Mouse (Mus musculus): ENCODE results near the gene Mapk3. TPM values are rescaled to one million over a fixed set of nuclear protein-coding genes. Genes with fewer than 3 reads are reported as not detected.

Mapk3 gene
- polyA plus RNA-seq, 1 experiment from 2014 or later, result 94.8 TPM

GRCm38 (mm10) chr7:126801057-126801422 lies 41.6 kb downstream of the Mapk3 start:
- no peak overlapping the region; the same call in 1 of the 2 replicates for H3K27ac ChIP-seq (ENCODE audit: low read length)
- no peak overlapping the region for H3K4me3 ChIP-seq (replicated peaks; ENCODE audit: low read length)
- ATAC-seq (ENCODE audit: insufficient read depth, low FRiP score), result no peak
- no peaks in the 10 kb centered on the region for H3K27me3 ChIP-seq (ENCODE audit: control insufficient read depth, insufficient read depth, low read length)
- no peak overlapping the region for H3K4me2 ChIP-seq (ENCODE audit: low read depth, low read length)
- H3K9ac ChIP-seq (ENCODE audit: low read length), result no peak overlapping the region
- H3K4me1 ChIP-seq (ENCODE audit: control insufficient read depth, insufficient read depth, low read length), result peaks cover 27% of the 10 kb centered on the region
- H3K9me3 ChIP-seq (replicated peaks; ENCODE audit: control insufficient read depth, low read length), result no peaks in the 10 kb centered on the region
- 92% methylated on average over 16 of the region's 16 CpGs for WGBS
- peaks cover 7% of the 10 kb centered on the region for H3K36me3 ChIP-seq (ENCODE audit: control insufficient read depth, insufficient read depth, low read length)

- H3K4me2 ChIP-seq (ENCODE audit: low read depth, low read length), result no peak overlapping the region
- WGBS, result 77% methylated on average over 11 of the region's 11 CpGs
- peak overlapping the region; percentile 57; the same call in 1 of the 2 replicates for H3K27ac ChIP-seq (ENCODE audit: low read length)
- H3K36me3 ChIP-seq (ENCODE audit: control insufficient read depth, insufficient read depth, low read length), result peaks cover 1% of the 10 kb centered on the region; the same call in 1 of the 2 replicates
- no peak for ATAC-seq (ENCODE audit: insufficient read depth, low FRiP score)
- no peaks in the 10 kb centered on the region for H3K9me3 ChIP-seq (replicated peaks; ENCODE audit: control insufficient read depth, low read length)
- no peak overlapping the region for H3K4me3 ChIP-seq (replicated peaks; ENCODE audit: low read length)
- H3K9ac ChIP-seq (ENCODE audit: low read length), result no peak overlapping the region
- no peaks in the 10 kb centered on the region for H3K27me3 ChIP-seq (ENCODE audit: control insufficient read depth, insufficient read depth, low read length)
- H3K4me1 ChIP-seq (ENCODE audit: control insufficient read depth, insufficient read depth, low read length), result peaks cover 24% of the 10 kb centered on the region
Observed at GRCm38 (mm10) chr7:126802134-126802889, 42.9 kb downstream of the Mapk3 start.

GRCm38 (mm10) chr7:126803181-126803580 lies 43.8 kb downstream of the Mapk3 start:
- Histone ChIP-seq H3K27me3 (ENCODE audit: control insufficient read depth, insufficient read depth, low read length) (no peaks in the 10 kb centered on the region), H3K4me3 (replicated peaks; ENCODE audit: low read length) (no peak overlapping the region), H3K4me1 (ENCODE audit: control insufficient read depth, insufficient read depth, low read length) (peaks cover 27% of the 10 kb centered on the region), H3K9me3 (replicated peaks; ENCODE audit: control insufficient read depth, low read length) (no peaks in the 10 kb centered on the region), H3K9ac (ENCODE audit: low read length) (no peak overlapping the region), H3K27ac (ENCODE audit: low read length) (peak overlapping the region; percentile 51; the same call in 1 of the 2 replicates), H3K4me2 (ENCODE audit: low read depth, low read length) (no peak overlapping the region), H3K36me3 (ENCODE audit: control insufficient read depth, insufficient read depth, low read length) (no peaks in the 10 kb centered on the region)
- WGBS, result 59% methylated on average over 6 of the region's 6 CpGs
- ATAC-seq (ENCODE audit: insufficient read depth, low FRiP score), result no peak

- peak overlapping the region; percentile 51; the same call in 1 of the 2 replicates for H3K27ac ChIP-seq (ENCODE audit: low read length)
- no peaks in the 10 kb centered on the region for H3K36me3 ChIP-seq (ENCODE audit: control insufficient read depth, insufficient read depth, low read length)
- H3K9ac ChIP-seq (ENCODE audit: low read length), result no peak overlapping the region
- no peak for ATAC-seq (ENCODE audit: insufficient read depth, low FRiP score)
- H3K4me1 ChIP-seq (ENCODE audit: control insufficient read depth, insufficient read depth, low read length), result peaks cover 28% of the 10 kb centered on the region
- H3K9me3 ChIP-seq (replicated peaks; ENCODE audit: control insufficient read depth, low read length), result no peaks in the 10 kb centered on the region
- no peaks in the 10 kb centered on the region for H3K27me3 ChIP-seq (ENCODE audit: control insufficient read depth, insufficient read depth, low read length)
- no peak overlapping the region for H3K4me2 ChIP-seq (ENCODE audit: low read depth, low read length)
- no peak overlapping the region for H3K4me3 ChIP-seq (replicated peaks; ENCODE audit: low read length)
Observed at GRCm38 (mm10) chr7:126803751-126804150, 44.4 kb downstream of the Mapk3 start.

GRCm38 (mm10) chr7:126806956-126807355 lies 47.6 kb downstream of the Mapk3 start:
- H3K27ac ChIP-seq (ENCODE audit: low read length), result peak overlapping the region; percentile 41; the same call in 1 of the 2 replicates
- H3K4me1 ChIP-seq (ENCODE audit: control insufficient read depth, insufficient read depth, low read length), result peaks cover 15% of the 10 kb centered on the region
- H3K27me3 ChIP-seq (ENCODE audit: control insufficient read depth, insufficient read depth, low read length), result no peaks in the 10 kb centered on the region
- WGBS, result 61% methylated on average over 6 of the region's 6 CpGs
- H3K9me3 ChIP-seq (replicated peaks; ENCODE audit: control insufficient read depth, low read length), result no peaks in the 10 kb centered on the region
- no peaks in the 10 kb centered on the region for H3K36me3 ChIP-seq (ENCODE audit: control insufficient read depth, insufficient read depth, low read length)
- H3K9ac ChIP-seq (ENCODE audit: low read length), result no peak overlapping the region
- ATAC-seq (ENCODE audit: insufficient read depth, low FRiP score), result peak; percentile 25; the same call in 1 of the 2 replicates
- H3K4me3 ChIP-seq (replicated peaks; ENCODE audit: low read length), result no peak overlapping the region
- no peak overlapping the region for H3K4me2 ChIP-seq (ENCODE audit: low read depth, low read length)

DNA sequence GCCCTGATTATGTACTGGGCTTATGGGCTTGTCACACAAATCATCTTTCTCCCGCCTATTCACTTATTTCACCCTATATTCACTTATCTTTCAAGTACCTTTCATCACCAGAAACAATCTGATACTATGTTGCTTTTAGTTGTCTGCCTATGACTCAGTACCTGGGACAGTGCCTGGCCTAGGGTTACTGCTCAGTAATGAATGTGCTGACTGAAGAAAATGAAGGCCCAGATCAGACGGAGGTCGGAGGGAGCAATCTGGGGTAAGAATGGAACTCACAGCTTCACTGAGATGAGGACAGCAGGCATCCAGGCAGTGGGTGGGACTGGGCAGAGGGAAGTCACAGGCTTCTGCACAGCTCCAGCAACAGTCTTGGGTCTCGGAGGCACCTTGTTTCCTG lies 48.0 kb downstream of the Mapk3 start:
- WGBS, result 59% methylated on average over 4 of the region's 4 CpGs
- H3K4me3 ChIP-seq (replicated peaks; ENCODE audit: low read length), result 0 out of 2 replicates have a peak overlapping the region, but pooled peaks have one; percentile 1

DNA sequence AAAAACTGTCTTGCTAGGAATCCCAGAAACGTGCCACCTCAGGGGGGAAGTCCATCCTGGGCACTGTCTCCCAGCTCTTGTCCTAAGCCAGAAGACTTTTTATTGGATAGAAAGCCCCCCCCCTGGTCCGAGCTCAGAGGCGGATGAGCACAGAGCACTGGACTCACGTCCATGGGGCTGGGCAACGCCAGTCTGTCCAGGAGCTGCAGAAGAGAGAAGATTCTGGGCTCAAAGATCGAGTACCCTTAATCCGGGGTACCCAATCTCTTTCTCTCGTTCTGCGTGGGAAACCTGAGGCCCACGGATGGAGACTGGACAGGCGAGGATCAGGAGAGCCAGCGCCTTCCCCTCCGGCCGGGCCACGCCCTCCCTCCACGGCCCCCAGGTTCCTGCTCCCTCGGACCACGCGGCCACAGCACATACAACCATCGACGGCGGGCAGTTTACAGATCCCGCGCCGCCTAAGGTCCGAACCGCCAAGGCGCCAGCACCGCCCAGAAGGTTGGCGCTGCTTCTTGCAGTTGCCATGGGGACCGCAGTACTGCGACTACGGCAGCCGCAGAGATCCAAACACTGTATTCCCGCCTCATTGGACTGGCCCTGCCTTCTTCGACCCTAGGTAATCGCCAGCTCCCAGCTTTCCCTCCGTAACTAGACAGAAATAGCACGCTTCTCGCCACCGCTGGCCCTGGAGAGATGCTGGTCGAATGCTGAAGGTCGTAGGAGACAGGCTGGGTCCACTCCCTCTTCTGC lies 49.5 kb downstream of the Mapk3 start:
- H3K27ac ChIP-seq (ENCODE audit: low read length), result peak overlapping the region; percentile 83
- H3K4me3 ChIP-seq (replicated peaks; ENCODE audit: low read length), result peak overlapping the region; percentile 55
- H3K36me3 ChIP-seq (ENCODE audit: control insufficient read depth, insufficient read depth, low read length), result no peaks in the 10 kb centered on the region
- no peaks in the 10 kb centered on the region for H3K9me3 ChIP-seq (replicated peaks; ENCODE audit: control insufficient read depth, low read length)
- H3K27me3 ChIP-seq (ENCODE audit: control insufficient read depth, insufficient read depth, low read length), result no peaks in the 10 kb centered on the region
- peak; percentile 93 for ATAC-seq (ENCODE audit: insufficient read depth, low FRiP score)
- peak overlapping the region; percentile 82 for H3K9ac ChIP-seq (ENCODE audit: low read length)
- peaks cover 12% of the 10 kb centered on the region for H3K4me1 ChIP-seq (ENCODE audit: control insufficient read depth, insufficient read depth, low read length)
- H3K4me2 ChIP-seq (ENCODE audit: low read depth, low read length), result peak overlapping the region; percentile 69
- WGBS, result under 1% methylated on average over 43 of the region's 43 CpGs

More for the DNA sequence above, 48.0 kb downstream of the Mapk3 start:
- no peak for ATAC-seq (ENCODE audit: insufficient read depth, low FRiP score)
- Histone ChIP-seq H3K27ac (ENCODE audit: low read length) (peak overlapping the region; percentile 41; the same call in 1 of the 2 replicates), H3K36me3 (ENCODE audit: control insufficient read depth, insufficient read depth, low read length) (no peaks in the 10 kb centered on the region), H3K27me3 (ENCODE audit: control insufficient read depth, insufficient read depth, low read length) (no peaks in the 10 kb centered on the region), H3K9me3 (replicated peaks; ENCODE audit: control insufficient read depth, low read length) (no peaks in the 10 kb centered on the region), H3K4me2 (ENCODE audit: low read depth, low read length) (peak overlapping the region; percentile 69; the same call in 1 of the 2 replicates), H3K9ac (ENCODE audit: low read length) (peak overlapping the region; percentile 34), H3K4me1 (ENCODE audit: control insufficient read depth, insufficient read depth, low read length) (peaks cover 15% of the 10 kb centered on the region)

GRCm38 (mm10) chr7:126809723-126810369 lies 50.4 kb downstream of the Mapk3 start:
- 51% methylated on average over 5 of the region's 5 CpGs for WGBS
- peak overlapping the region; percentile 83; the same call in 1 of the 2 replicates for H3K27ac ChIP-seq (ENCODE audit: low read length)
- H3K27me3 ChIP-seq (ENCODE audit: control insufficient read depth, insufficient read depth, low read length), result no peaks in the 10 kb centered on the region
- no peak overlapping the region for H3K4me3 ChIP-seq (replicated peaks; ENCODE audit: low read length)
- H3K9ac ChIP-seq (ENCODE audit: low read length), result peak overlapping the region; percentile 82; the same call in 1 of the 2 replicates
- peaks cover 11% of the 10 kb centered on the region for H3K4me1 ChIP-seq (ENCODE audit: control insufficient read depth, insufficient read depth, low read length)
- H3K4me2 ChIP-seq (ENCODE audit: low read depth, low read length), result peak overlapping the region; percentile 69
- H3K9me3 ChIP-seq (replicated peaks; ENCODE audit: control insufficient read depth, low read length), result no peaks in the 10 kb centered on the region
- ATAC-seq (ENCODE audit: insufficient read depth, low FRiP score), result no peak
- H3K36me3 ChIP-seq (ENCODE audit: control insufficient read depth, insufficient read depth, low read length), result no peaks in the 10 kb centered on the region

Measured in stomach, embryonic 16.5 days (tissue).